In genomic region chr3:88503505-88503863, GRCm38 (mm10) we compare ENCODE assay signal across 8 mouse cellular contexts. TPM values are rescaled to one million over a fixed set of nuclear protein-coding genes. Genes with fewer than 3 reads are reported as not detected.
DNase-seq lines count a peak whose midpoint lies in the region; ATAC-seq and TF ChIP-seq lines count a peak whose summit lies in the region.

No protein-coding gene starts in this region.

- H3K9me3 ChIP-seq in liver, embryonic 11.5 days (ENCODE audit: control insufficient read depth, low read length) = no peaks in the 10 kb centered on the region
- H3K9me3 ChIP-seq in lung, postnatal 0 days (ENCODE audit: low read length) = no peaks in the 10 kb centered on the region

- no peaks in the 10 kb centered on the region for H3K36me3 ChIP-seq in liver, embryonic 11.5 days (ENCODE audit: control insufficient read depth, insufficient read depth, low read length)
- no peaks in the 10 kb centered on the region for H3K36me3 ChIP-seq in lung, postnatal 0 days (ENCODE audit: insufficient read depth, low read length)

- TF ChIP-seq CTCF in lung, postnatal 0 days (IDR thresholded peaks at IDR 0.05) = no peak

- H3K27me3 ChIP-seq in liver, embryonic 11.5 days (replicated peaks; ENCODE audit: control insufficient read depth, insufficient read depth, low read length) = no peaks in the 10 kb centered on the region
- no peaks in the 10 kb centered on the region for H3K27me3 ChIP-seq in lung, postnatal 0 days (replicated peaks; ENCODE audit: insufficient read depth, low read length)

- peak overlapping the region; percentile 7; the same call in 1 of the 2 replicates for H3K9ac ChIP-seq in liver, embryonic 11.5 days (ENCODE audit: low read depth, low read length)
- H3K9ac ChIP-seq in lung, postnatal 0 days (replicated peaks; ENCODE audit: low read depth) = no peak overlapping the region

- H3K27ac ChIP-seq in liver, embryonic 11.5 days (ENCODE audit: low read depth, low read length) = peak overlapping the region; percentile 54
- peak overlapping the region; percentile 72 for H3K27ac ChIP-seq in brown adipose tissue, adult 24 weeks (replicated peaks; ENCODE audit: low read depth, low read length)
- peak overlapping the region; percentile 92 for H3K27ac ChIP-seq in lung, postnatal 0 days (ENCODE audit: low read length)

- H3K4me2 ChIP-seq in liver, embryonic 11.5 days = peak overlapping the region; percentile 99
- peak overlapping the region; percentile 88 for H3K4me2 ChIP-seq in lung, postnatal 0 days (replicated peaks; ENCODE audit: low read depth, low read length)

- DNase-seq in liver, embryonic 11.5 days (ENCODE audit: low spot score) = no peak
- no peak for DNase-seq in liver
- peak; percentile 57 for DNase-seq in heart, postnatal 4 days
- peak; percentile 91 for DNase-seq in lung, postnatal 0 days (ENCODE audit: low spot score)
- no peak for DNase-seq in cerebellum, postnatal 25 days
- no peak for DNase-seq in retina, postnatal 1 day
- no peak for DNase-seq in testis, postnatal 14 days (ENCODE audit: low spot score)

- H3K4me1 ChIP-seq in liver, embryonic 11.5 days (replicated peaks; ENCODE audit: control insufficient read depth, insufficient read depth, low read length) = peaks cover 43% of the 10 kb centered on the region
- H3K4me1 ChIP-seq in brown adipose tissue, adult 24 weeks (ENCODE audit: control insufficient read depth, insufficient read depth, insufficient read length, low read length) = peaks cover 15% of the 10 kb centered on the region
- peaks cover 13% of the 10 kb centered on the region; the same call in 1 of the 2 replicates for H3K4me1 ChIP-seq in lung, postnatal 0 days (ENCODE audit: insufficient read depth, low read depth, low read length)

- ATAC-seq in liver, embryonic 11.5 days (replicated peaks; ENCODE audit: low FRiP score) = no peak
- peak; percentile 82 for ATAC-seq in lung, postnatal 0 days

- TF ChIP-seq EP300 in lung, postnatal 0 days (IDR thresholded peaks at IDR 0.05) = peak; percentile 60; the same call in 1 of the 2 replicates

- 22% methylated on average over 4 of the region's 4 CpGs for WGBS in liver, embryonic 11.5 days
- 10% methylated on average over 4 of the region's 4 CpGs for WGBS in lung, postnatal 0 days

- peak overlapping the region; percentile 94 for H3K4me3 ChIP-seq in liver, embryonic 11.5 days (ENCODE audit: low read depth, low read length)
- H3K4me3 ChIP-seq in brown adipose tissue, adult 24 weeks (ENCODE audit: insufficient read depth, low read depth, low read length) = peak overlapping the region; percentile 31
- H3K4me3 ChIP-seq in lung, postnatal 0 days (ENCODE audit: low read depth, low read length) = peak overlapping the region; percentile 93; the same call in 1 of the 2 replicates

RNA-seq across cellular contexts. Expression of gene Lmna, which starts 6.3 kb away (rescaled TPM):
- polyA plus RNA-seq in liver, embryonic 11.5 days (2014; fragmentation: Nextera tagmentation; extraction: Ambion mirVana) = 155 and 157 TPM in 2 replicates
- polyA plus RNA-seq in brown adipose tissue, adult 24 weeks (2012; ENCODE audit: insufficient read depth, insufficient read length, missing spikeins) = 33.8 and 35.7 TPM in 2 replicates
- 100 to 1,000 TPM; 178 to 181 TPM for total RNA-seq in heart, postnatal 4 days (2021)
- 185 and 216 TPM in 2 replicates for polyA plus RNA-seq in lung, postnatal 0 days (2015; fragmentation: Nextera tagmentation; extraction: Ambion mirVana)

RNA-seq across cellular contexts. Expression of gene Mex3a, which starts 28.7 kb away (rescaled TPM):
- polyA plus RNA-seq in liver, embryonic 11.5 days (2014; fragmentation: Nextera tagmentation; extraction: Ambion mirVana) = 9.4 and 10.2 TPM in 2 replicates
- 0.16 and 0.21 TPM in 2 replicates for polyA plus RNA-seq in brown adipose tissue, adult 24 weeks (2012; ENCODE audit: insufficient read depth, insufficient read length, missing spikeins)
- total RNA-seq in heart, postnatal 4 days (2021) = 10 to 100 TPM; 11.7 TPM
- 2.6 and 3.4 TPM in 2 replicates for polyA plus RNA-seq in lung, postnatal 0 days (2015; fragmentation: Nextera tagmentation; extraction: Ambion mirVana)

RNA-seq across cellular contexts. Expression of gene Sema4a, which starts 42.5 kb away (rescaled TPM):
- 14.3 and 19.0 TPM in 2 replicates for polyA plus RNA-seq in liver, embryonic 11.5 days (2014; fragmentation: Nextera tagmentation; extraction: Ambion mirVana)
- 25.7 and 30.2 TPM in 2 replicates for polyA plus RNA-seq in brown adipose tissue, adult 24 weeks (2012; ENCODE audit: insufficient read depth, insufficient read length, missing spikeins)
- total RNA-seq in heart, postnatal 4 days (2021) = 1 to 10 TPM; 1.5 to 1.7 TPM
- polyA plus RNA-seq in lung, postnatal 0 days (2015; fragmentation: Nextera tagmentation; extraction: Ambion mirVana) = 9.0 and 9.2 TPM in 2 replicates

RNA-seq across cellular contexts. Expression of gene Rab25, which starts 44.6 kb away (rescaled TPM):
- 1.1 and 1.2 TPM in 2 replicates for polyA plus RNA-seq in liver, embryonic 11.5 days (2014; fragmentation: Nextera tagmentation; extraction: Ambion mirVana)
- not detected in 2 replicates for polyA plus RNA-seq in brown adipose tissue, adult 24 weeks (2012; ENCODE audit: insufficient read depth, insufficient read length, missing spikeins)
- total RNA-seq in heart, postnatal 4 days (2021) = not detected
- polyA plus RNA-seq in lung, postnatal 0 days (2015; fragmentation: Nextera tagmentation; extraction: Ambion mirVana) = 61.4 and 61.8 TPM in 2 replicates

RNA-seq across cellular contexts. Expression of gene Lamtor2, which starts 49.4 kb away (rescaled TPM):
- polyA plus RNA-seq in liver, embryonic 11.5 days (2014; fragmentation: Nextera tagmentation; extraction: Ambion mirVana) = 111 and 120 TPM in 2 replicates
- polyA plus RNA-seq in brown adipose tissue, adult 24 weeks (2012; ENCODE audit: insufficient read depth, insufficient read length, missing spikeins) = 209 and 224 TPM in 2 replicates
- total RNA-seq in heart, postnatal 4 days (2021) = 10 to 100 TPM; 81.9 to 89.1 TPM
- 138 and 143 TPM in 2 replicates for polyA plus RNA-seq in lung, postnatal 0 days (2015; fragmentation: Nextera tagmentation; extraction: Ambion mirVana)

Comparison
In these comparisons a context has a peak if more than half of its experiments do, and no peak if none do; other contexts are left out.
1. DNase-seq: peak in heart, postnatal 4 days (single experiment) and lung, postnatal 0 days (single experiment); none in liver, embryonic 11.5 days (single experiment), liver (single experiment), cerebellum, postnatal 25 days (0 of 2), retina, postnatal 1 day (single experiment) and testis, postnatal 14 days (single experiment).
2. H3K4me3 ChIP-seq: peak in every context shown above with its lines; median percentile 94 in liver, embryonic 11.5 days; 93 in lung, postnatal 0 days; 31 in brown adipose tissue, adult 24 weeks.
3. Peak in every context shown above with its lines, with median percentiles within 50 percentile points of each other: H3K27ac ChIP-seq.